Mouse (Mus musculus): Measurements from ENCODE around the gene Enthd1.

Gene Enthd1

GRCm38 (mm10) chr15:80485601-80486000 is 79.4 kb downstream of the Enthd1 start:
- DNase-seq (ENCODE audit: low spot score) = no peak

GRCm38 (mm10) chr15:80483041-80483705 is 81.8 kb downstream of the Enthd1 start:
- no peak for DNase-seq (ENCODE audit: low spot score)

GRCm38 (mm10) chr15:80482348-80482747 is 82.6 kb downstream of the Enthd1 start:
- no peak for DNase-seq (ENCODE audit: low spot score)

- no peak for DNase-seq (ENCODE audit: low spot score)
These were observed 90.4 kb downstream of the Enthd1 start for GRCm38 (mm10) chr15:80474429-80475002.

- no peak for DNase-seq (ENCODE audit: low spot score)
These were observed 97.1 kb downstream of the Enthd1 start for GRCm38 (mm10) chr15:80467876-80468275.

- peak; percentile 33 for DNase-seq (ENCODE audit: low spot score)
These were observed 102.8 kb downstream of the Enthd1 start for GRCm38 (mm10) chr15:80462106-80462505.

GRCm38 (mm10) chr15:80461446-80461845 is 103.5 kb downstream of the Enthd1 start:
- no peak for DNase-seq (ENCODE audit: low spot score)

GRCm38 (mm10) chr15:80460011-80460410 is 104.9 kb downstream of the Enthd1 start:
- DNase-seq (ENCODE audit: low spot score) = no peak

- DNase-seq (ENCODE audit: low spot score) = no peak
These were observed 107.0 kb downstream of the Enthd1 start for GRCm38 (mm10) chr15:80457984-80458383.

- no peak for DNase-seq (ENCODE audit: low spot score)
These were observed 110.5 kb downstream of the Enthd1 start for GRCm38 (mm10) chr15:80454486-80454885.

GRCm38 (mm10) chr15:80452425-80452824 is 112.5 kb downstream of the Enthd1 start:
- no peak for DNase-seq (ENCODE audit: low spot score)

- DNase-seq (ENCODE audit: low spot score) = no peak
These were observed 118.8 kb downstream of the Enthd1 start for GRCm38 (mm10) chr15:80445956-80446687.

GRCm38 (mm10) chr15:80440195-80440594 is 124.8 kb downstream of the Enthd1 start:
- no peak for DNase-seq (ENCODE audit: low spot score)

- DNase-seq (ENCODE audit: low spot score) = no peak
These were observed 126.5 kb downstream of the Enthd1 start for GRCm38 (mm10) chr15:80438423-80438822.

- DNase-seq (ENCODE audit: low spot score) = no peak
These were observed 127.0 kb downstream of the Enthd1 start for GRCm38 (mm10) chr15:80437996-80438395.

- no peak for DNase-seq (ENCODE audit: low spot score)
These were observed 128.0 kb downstream of the Enthd1 start for GRCm38 (mm10) chr15:80436961-80437360.

- no peak for DNase-seq (ENCODE audit: low spot score)
These were observed 134.6 kb downstream of the Enthd1 start for GRCm38 (mm10) chr15:80430324-80430723.

- no peak for DNase-seq (ENCODE audit: low spot score)
These were observed 146.8 kb downstream of the Enthd1 start for GRCm38 (mm10) chr15:80418146-80418545.

GRCm38 (mm10) chr15:80417066-80417465 is 147.9 kb downstream of the Enthd1 start:
- DNase-seq (ENCODE audit: low spot score) = no peak

- no peak for DNase-seq (ENCODE audit: low spot score)
These were observed 149.8 kb downstream of the Enthd1 start for GRCm38 (mm10) chr15:80415132-80415531.

GRCm38 (mm10) chr15:80413988-80414721 is 150.8 kb downstream of the Enthd1 start:
- DNase-seq (ENCODE audit: low spot score) = no peak

GRCm38 (mm10) chr15:80413070-80413469 is 151.9 kb downstream of the Enthd1 start:
- DNase-seq (ENCODE audit: low spot score) = no peak

- no peak for DNase-seq (ENCODE audit: low spot score)
These were observed 154.3 kb downstream of the Enthd1 start for GRCm38 (mm10) chr15:80410661-80411060.
